7 mouse cellular contexts compared by ENCODE assay signal in genomic region chr12:91557358-91558005, GRCm38 (mm10). TPM values are rescaled to one million over a fixed set of nuclear protein-coding genes. Genes with fewer than 3 reads are reported as not detected.
DNase-seq lines count a peak whose midpoint lies in the region; ATAC-seq and TF ChIP-seq lines count a peak whose summit lies in the region.
"Not testable (repeated sequence)": the region's sequence is repeated elsewhere in the genome, so short reads cannot be mapped to it uniquely, and the experiment has no call there.

No protein-coding gene starts in this region.

- not testable (repeated sequence) for H3K27me3 ChIP-seq in embryonic facial prominence, embryonic 14.5 days (replicated peaks; ENCODE audit: control insufficient read depth, insufficient read depth, low read length); forebrain, embryonic 16.5 days (replicated peaks; ENCODE audit: control insufficient read depth, insufficient read depth, low read length); intestine, postnatal 0 days (replicated peaks; ENCODE audit: control insufficient read depth, insufficient read depth, low read length); limb, embryonic 12.5 days; liver, embryonic 16.5 days (ENCODE audit: control insufficient read depth, insufficient read depth, low read depth, low read length); stomach, embryonic 16.5 days (ENCODE audit: control insufficient read depth, insufficient read depth, low read length)

- peaks cover 24% of the 10 kb centered on the region for H3K36me3 ChIP-seq in embryonic facial prominence, embryonic 14.5 days (ENCODE audit: control insufficient read depth, insufficient read depth, low read length)
- not testable (repeated sequence) for H3K36me3 ChIP-seq in forebrain, embryonic 16.5 days (ENCODE audit: control insufficient read depth, insufficient read depth); intestine, postnatal 0 days (ENCODE audit: control insufficient read depth, insufficient read depth); stomach, embryonic 16.5 days (ENCODE audit: control insufficient read depth, insufficient read depth, low read length)
- H3K36me3 ChIP-seq in limb, embryonic 12.5 days, result peaks cover 28% of the 10 kb centered on the region
- peaks cover 12% of the 10 kb centered on the region for H3K36me3 ChIP-seq in liver, embryonic 16.5 days (ENCODE audit: control insufficient read depth, insufficient read depth)

- not testable (repeated sequence) for TF ChIP-seq CTCF in intestine, postnatal 0 days (IDR thresholded peaks at IDR 0.05; ENCODE audit: low read depth)

- H3K4me3 ChIP-seq in embryonic facial prominence, embryonic 14.5 days (ENCODE audit: low read depth, low read length); forebrain, embryonic 16.5 days (replicated peaks; ENCODE audit: low read length); intestine, postnatal 0 days (ENCODE audit: low read depth, low read length); limb, embryonic 12.5 days (replicated peaks); liver, embryonic 16.5 days (ENCODE audit: low read depth, low read length); stomach, embryonic 16.5 days (replicated peaks; ENCODE audit: low read length): not testable (repeated sequence)

- WGBS in embryonic facial prominence, embryonic 14.5 days, result 84% methylated on average over 8 of the region's 8 CpGs
- 49% methylated on average over 8 of the region's 8 CpGs for WGBS in forebrain, embryonic 16.5 days
- 71% methylated on average over 8 of the region's 8 CpGs for WGBS in intestine, postnatal 0 days
- WGBS in limb, embryonic 12.5 days, result 86% methylated on average over 8 of the region's 8 CpGs
- 91% methylated on average over 8 of the region's 8 CpGs for WGBS in liver, embryonic 16.5 days (ENCODE audit: insufficient replicate concordance)
- WGBS in stomach, embryonic 16.5 days, result 74% methylated on average over 8 of the region's 8 CpGs

- H3K9ac ChIP-seq in embryonic facial prominence, embryonic 14.5 days (ENCODE audit: low read depth, low read length); forebrain, embryonic 16.5 days (replicated peaks; ENCODE audit: low read depth, low read length); intestine, postnatal 0 days (ENCODE audit: low read depth, low read length); limb, embryonic 12.5 days (replicated peaks); liver, embryonic 16.5 days (ENCODE audit: low read depth, low read length); stomach, embryonic 16.5 days (ENCODE audit: low read length): not testable (repeated sequence)

- DNase-seq in embryonic facial prominence, embryonic 14.5 days (ENCODE audit: low spot score), result not testable (repeated sequence)

- H3K9me3 ChIP-seq in embryonic facial prominence, embryonic 14.5 days (ENCODE audit: control insufficient read depth, low read length); forebrain, embryonic 16.5 days (ENCODE audit: control insufficient read depth, low read length); intestine, postnatal 0 days (ENCODE audit: control insufficient read depth); limb, embryonic 12.5 days; liver, embryonic 16.5 days (replicated peaks; ENCODE audit: control insufficient read depth, low read length); stomach, embryonic 16.5 days (replicated peaks; ENCODE audit: control insufficient read depth, low read length): not testable (repeated sequence)

- peak; percentile 75; the same call in 1 of the 2 replicates for ATAC-seq in embryonic facial prominence, embryonic 14.5 days (ENCODE audit: low read depth)
- peak; percentile 49 for ATAC-seq in forebrain, embryonic 16.5 days
- peak; percentile 82 for ATAC-seq in intestine, postnatal 0 days
- peak; percentile 66; the same call in 1 of the 2 replicates for ATAC-seq in limb, embryonic 12.5 days (ENCODE audit: insufficient number of reproducible peaks, insufficient read depth, low FRiP score, low TSS enrichment, low read depth)
- peak; percentile 79 for ATAC-seq in liver, embryonic 16.5 days (ENCODE audit: low read depth)
- peak; percentile 67 for ATAC-seq in megakaryocyte-erythroid progenitor cell, adult 5-6 weeks (replicated peaks; ENCODE audit: low FRiP score, low TSS enrichment, poor library complexity, severe bottlenecking)
- peak; percentile 94 for ATAC-seq in stomach, embryonic 16.5 days (ENCODE audit: insufficient read depth, low FRiP score)

- not testable (repeated sequence) for H3K27ac ChIP-seq in embryonic facial prominence, embryonic 14.5 days (replicated peaks; ENCODE audit: low read depth, low read length); forebrain, embryonic 16.5 days (ENCODE audit: low read length); intestine, postnatal 0 days (ENCODE audit: low read depth, low read length); limb, embryonic 12.5 days; liver, embryonic 16.5 days (ENCODE audit: low read length)
- H3K27ac ChIP-seq in stomach, embryonic 16.5 days (ENCODE audit: low read length), result peak overlapping the region; percentile 15; the same call in 1 of the 2 replicates

- not testable (repeated sequence) for H3K4me1 ChIP-seq in embryonic facial prominence, embryonic 14.5 days (ENCODE audit: control insufficient read depth, insufficient read depth, low read length); forebrain, embryonic 16.5 days (replicated peaks; ENCODE audit: control insufficient read depth, insufficient read depth, low read length); intestine, postnatal 0 days (replicated peaks; ENCODE audit: control insufficient read depth, insufficient read depth, low read length); limb, embryonic 12.5 days (replicated peaks); liver, embryonic 16.5 days (ENCODE audit: control insufficient read depth, low read depth, low read length); stomach, embryonic 16.5 days (ENCODE audit: control insufficient read depth, insufficient read depth, low read length)

- H3K4me2 ChIP-seq in embryonic facial prominence, embryonic 14.5 days (ENCODE audit: low read depth, low read length); forebrain, embryonic 16.5 days (ENCODE audit: low read length); intestine, postnatal 0 days (replicated peaks; ENCODE audit: low read depth); limb, embryonic 12.5 days; liver, embryonic 16.5 days (ENCODE audit: low read depth, low read length); stomach, embryonic 16.5 days (ENCODE audit: low read depth, low read length): not testable (repeated sequence)

RNA-seq across cellular contexts. Expression of gene Gtf2a1, which starts 32.8 kb away (rescaled TPM):
- polyA plus RNA-seq in embryonic facial prominence, embryonic 14.5 days (2014; fragmentation: Nextera tagmentation; extraction: Ambion mirVana), result 26.9 and 32.2 TPM in 2 replicates
- 77.2 and 85.5 TPM in 2 replicates for polyA plus RNA-seq in forebrain, embryonic 16.5 days (2015; fragmentation: Nextera tagmentation; extraction: Ambion mirVana)
- polyA plus RNA-seq in intestine, postnatal 0 days (2015; fragmentation: Nextera tagmentation; extraction: Ambion mirVana), result 15.3 and 18.8 TPM in 2 replicates
- polyA plus RNA-seq in limb, embryonic 12.5 days (2016; fragmentation: Nextera tagmentation; extraction: Ambion mirVana), result 54.9 and 62.2 TPM in 2 replicates
- polyA plus RNA-seq in liver, embryonic 16.5 days (2015; fragmentation: Nextera tagmentation; extraction: Ambion mirVana), result 17.3 and 19.2 TPM in 2 replicates
- total RNA-seq in megakaryocyte-erythroid progenitor cell, adult 5-6 weeks (2014; fragmentation: Nextera tagmentation), result 25.7 and 31.3 TPM in 2 replicates
- 33.8 and 36.1 TPM in 2 replicates for total RNA-seq in megakaryocyte-erythroid progenitor cell, adult 5-6 weeks (2017)
- polyA plus RNA-seq in stomach, embryonic 16.5 days (2015; fragmentation: Nextera tagmentation; extraction: Ambion mirVana), result 41.0 and 41.4 TPM in 2 replicates
